Comparison of ENCODE assay signal across 28 mouse cellular contexts in the genomic region with DNA sequence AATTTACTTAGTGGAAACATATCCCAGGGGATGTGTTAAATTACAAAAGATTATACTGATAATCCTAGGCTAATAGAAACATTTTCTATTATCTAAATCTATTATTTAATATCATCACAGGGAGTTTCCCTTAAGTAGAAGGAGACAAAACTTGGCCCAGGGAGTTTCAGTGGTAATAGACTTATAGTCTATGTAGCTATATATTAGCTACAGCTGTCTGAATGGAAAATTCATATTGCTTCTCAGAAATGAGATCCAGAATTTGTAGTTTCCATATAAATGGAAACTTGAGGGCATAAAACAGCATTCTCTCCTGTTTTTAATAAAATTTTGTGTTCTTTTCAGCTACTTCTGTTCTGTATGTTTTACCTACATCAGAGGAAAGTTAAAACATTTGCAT.
"Had no signal": no experiment of that assay in that cellular context is flagged by ENCODE, and none has a peak within 500 bp of the region (broad histone marks: within the 10 kb centered on the region; RNA-seq: fewer than 3 reads in every experiment).

No protein-coding gene starts in this region.

- ATAC-seq: forebrain, embryonic 13.5 days; forebrain, embryonic 14.5 days; forebrain, embryonic 15.5 days; forebrain, embryonic 16.5 days; forebrain, postnatal 0 days had no signal

- H3K9me3 ChIP-seq: embryonic facial prominence, embryonic 12.5 days; embryonic facial prominence, embryonic 15.5 days; forebrain, embryonic 10.5 days; forebrain, embryonic 12.5 days; forebrain, embryonic 13.5 days; forebrain, embryonic 15.5 days had no signal

- DNase-seq: cerebellum, adult 18-20 months; cerebellum, adult 2 months; cerebellum, adult 8-10 months; cerebellum, adult 9-10 months; cerebellum, adult 9-11 months; cerebellum, postnatal 10 days; cerebellum, postnatal 14 days; cerebellum, postnatal 25 days; cerebellum, postnatal 36 days; embryo, embryonic 11 days; forebrain, postnatal 0 days; gastrocnemius, adult 2 months; gastrocnemius, postnatal 10 days; gastrocnemius, postnatal 14 days; gastrocnemius, postnatal 25 days; gastrocnemius, postnatal 36 days; heart, adult 11 months; heart, adult 18-20 months; heart, adult 2 months had no signal

- H3K36me3 ChIP-seq: forebrain, embryonic 10.5 days; forebrain, embryonic 12.5 days; forebrain, embryonic 15.5 days had no signal

- H3K27ac ChIP-seq: embryonic facial prominence, embryonic 12.5 days; forebrain, embryonic 10.5 days; forebrain, embryonic 12.5 days; forebrain, embryonic 13.5 days; forebrain, embryonic 15.5 days; gastrocnemius, adult 2 months; heart, adult 2 months had no signal

- H3K27me3 ChIP-seq: embryonic facial prominence, embryonic 12.5 days; embryonic facial prominence, embryonic 15.5 days; forebrain, embryonic 12.5 days; forebrain, embryonic 13.5 days; forebrain, embryonic 15.5 days had no signal

- H3K4me3 ChIP-seq: embryonic facial prominence, embryonic 12.5 days; embryonic facial prominence, embryonic 15.5 days; erythroblast, embryonic 14.5 days; forebrain, embryonic 10.5 days; forebrain, embryonic 12.5 days; forebrain, embryonic 13.5 days; forebrain, embryonic 15.5 days; gastrocnemius, adult 2 months; heart, adult 2 months had no signal

- H3K4me1 ChIP-seq: embryonic facial prominence, embryonic 12.5 days; embryonic facial prominence, embryonic 15.5 days; forebrain, embryonic 10.5 days; forebrain, embryonic 12.5 days; forebrain, embryonic 13.5 days; forebrain, embryonic 15.5 days had no signal

- H3K9ac ChIP-seq: embryonic facial prominence, embryonic 12.5 days; embryonic facial prominence, embryonic 15.5 days; forebrain, embryonic 12.5 days; forebrain, embryonic 13.5 days; forebrain, embryonic 15.5 days; forebrain, postnatal 0 days had no signal

- H3K4me2 ChIP-seq: embryonic facial prominence, embryonic 12.5 days; embryonic facial prominence, embryonic 15.5 days; forebrain, embryonic 12.5 days; forebrain, embryonic 13.5 days; forebrain, embryonic 15.5 days had no signal
